Mouse (Mus musculus) embryonic facial prominence, embryonic 12.5 days (tissue): ENCODE data around the gene Fndc5. TPM values are rescaled to one million over a fixed set of nuclear protein-coding genes. Genes with fewer than 3 reads are reported as not detected.

Experiments used
- ATAC-seq: fragments of 200-750 bp; cut with Nextera tagmentation; 2 replicates; pipeline ENCODE4 v1.8.0; 2017; ENCODE audit not compliant: insufficient number of reproducible peaks, insufficient read depth, low FRiP score, low TSS enrichment
- H3K27ac ChIP-seq: fragments of 300-500 bp; sonication (generic); 2 replicates; pipeline ENCODE4 v1.5.1; 2016; ENCODE audit warnings: mild to moderate bottlenecking
- H3K27me3 ChIP-seq: fragments of 300-500 bp; sonication (generic); 2 replicates; pipeline ENCODE4 v1.6.1; 2016; ENCODE audit warnings: mild to moderate bottlenecking, moderate library complexity
- H3K36me3 ChIP-seq: fragments of 300-500 bp; sonication (generic); 2 replicates; pipeline ENCODE4 v1.6.1; 2016; ENCODE audit warnings: mild to moderate bottlenecking
- H3K4me1 ChIP-seq: fragments of 300-500 bp; sonication (generic); 2 replicates; pipeline ENCODE4 v1.6.1; 2016
- H3K4me2 ChIP-seq: fragments of 300-500 bp; sonication (generic); replicated peaks from 2 replicates; pipeline ENCODE4 v1.6.1; 2016; ENCODE audit warnings: mild to moderate bottlenecking, moderate library complexity
- H3K4me3 ChIP-seq: fragments of 300-500 bp; sonication (generic); 2 replicates; pipeline ENCODE4 v1.5.1; 2016; ENCODE audit warnings: mild to moderate bottlenecking
- H3K9ac ChIP-seq: fragments of 300-500 bp; sonication (generic); 2 replicates; pipeline ENCODE4 v1.6.1; 2016; ENCODE audit warnings: mild to moderate bottlenecking, moderate library complexity
- H3K9me3 ChIP-seq: fragments of 300-500 bp; sonication (generic); 2 replicates; pipeline ENCODE4 v1.6.1; 2016; ENCODE audit warnings: mild to moderate bottlenecking, moderate library complexity
- WGBS: fragments of 180-500 bp; shearing (Covaris S2); methylation state at CpG from one replicate; pipeline ENCODE4 v1.1.7; 2016; 5-methylcytosine and 5-hydroxymethylcytosine counted together
- polyA plus RNA-seq: library from polyadenylated mRNA; unstranded; fragments of >200 nt; fragmentation: Nextera tagmentation; extraction: Ambion mirVana; gene quantifications from 2 replicates; pipeline ENCODE4 v1.2.1, GENCODE M21; 2016

Gene Fndc5
- polyA plus RNA-seq = 9.6 and 9.9 TPM in 2 replicates

- ATAC-seq = no peak
- peaks cover 33% of the 10 kb centered on the region for H3K27me3 ChIP-seq
- peak within 1 kb of the TSS; percentile 46; the same call in 1 of the 2 replicates for H3K27ac ChIP-seq
- H3K4me1 ChIP-seq = peaks cover 20% of the 10 kb centered on the region
- H3K9ac ChIP-seq = peak within 1 kb of the TSS; percentile 73
- no peaks in the 10 kb centered on the region for H3K9me3 ChIP-seq
- no peaks in the 10 kb centered on the region for H3K36me3 ChIP-seq
- H3K4me2 ChIP-seq = peak within 1 kb of the TSS; percentile 90
- 1% methylated on average over 54 of the region's 80 CpGs for WGBS
- peak within 1 kb of the TSS; percentile 60 for H3K4me3 ChIP-seq
Observed at GRCm38 (mm10) chr4:129136579-129137391, at the start of gene Fndc5. TSS of gene Fndc5 (plus strand) at chr4:129136999.

- H3K27me3 ChIP-seq = no peaks in the 10 kb centered on the region
- ATAC-seq = no peak
- H3K4me2 ChIP-seq = no peak overlapping the region
- H3K9ac ChIP-seq = no peak overlapping the region
- no peak overlapping the region for H3K27ac ChIP-seq
- H3K4me1 ChIP-seq = no peaks in the 10 kb centered on the region
- WGBS = 53% methylated on average over 5 of the region's 5 CpGs
- H3K36me3 ChIP-seq = peaks cover 6% of the 10 kb centered on the region
- H3K9me3 ChIP-seq = no peaks in the 10 kb centered on the region
- H3K4me3 ChIP-seq = no peak overlapping the region
Observed at GRCm38 (mm10) chr4:129087850-129088249, 48.9 kb upstream of the Fndc5 start.

- H3K9ac ChIP-seq = no peak overlapping the region
- no peak overlapping the region for H3K4me3 ChIP-seq
- H3K4me2 ChIP-seq = no peak overlapping the region
- ATAC-seq = no peak
- WGBS = 31% methylated on average over 15 of the region's 15 CpGs
- H3K27me3 ChIP-seq = peaks cover 10% of the 10 kb centered on the region; the same call in 1 of the 2 replicates
- H3K27ac ChIP-seq = no peak overlapping the region
- no peaks in the 10 kb centered on the region for H3K36me3 ChIP-seq
- H3K9me3 ChIP-seq = no peaks in the 10 kb centered on the region
- H3K4me1 ChIP-seq = no peaks in the 10 kb centered on the region
Observed at GRCm38 (mm10) chr4:129095276-129095675, 41.5 kb upstream of the Fndc5 start.

GRCm38 (mm10) chr4:129097006-129097405 lies 39.8 kb upstream of the Fndc5 start:
- Histone ChIP-seq H3K4me2 (no peak overlapping the region), H3K9me3 (no peaks in the 10 kb centered on the region), H3K4me3 (no peak overlapping the region), H3K27ac (no peak overlapping the region), H3K36me3 (no peaks in the 10 kb centered on the region), H3K4me1 (no peaks in the 10 kb centered on the region), H3K9ac (no peak overlapping the region), H3K27me3 (peaks cover 10% of the 10 kb centered on the region; the same call in 1 of the 2 replicates)
- WGBS = 83% methylated on average over 7 of the region's 7 CpGs
- ATAC-seq = no peak

- no peak overlapping the region for H3K27ac ChIP-seq
- no peaks in the 10 kb centered on the region for H3K9me3 ChIP-seq
- ATAC-seq = no peak
- no peaks in the 10 kb centered on the region for H3K36me3 ChIP-seq
- H3K4me3 ChIP-seq = no peak overlapping the region
- WGBS = 78% methylated on average over 14 of the region's 14 CpGs
- H3K9ac ChIP-seq = no peak overlapping the region
- H3K4me1 ChIP-seq = peaks cover 16% of the 10 kb centered on the region
- peaks cover 42% of the 10 kb centered on the region for H3K27me3 ChIP-seq
- no peak overlapping the region for H3K4me2 ChIP-seq
Observed at GRCm38 (mm10) chr4:129102133-129102829, 34.5 kb upstream of the Fndc5 start.

- no peaks in the 10 kb centered on the region for H3K9me3 ChIP-seq
- H3K4me3 ChIP-seq = peak within 1 kb of the TSS; percentile 25
- H3K4me1 ChIP-seq = peaks cover 16% of the 10 kb centered on the region
- peaks cover 42% of the 10 kb centered on the region for H3K27me3 ChIP-seq
- peak within 1 kb of the TSS; percentile 51 for H3K4me2 ChIP-seq
- no peak for ATAC-seq
- peak within 1 kb of the TSS; percentile 34 for H3K9ac ChIP-seq
- no peak within 1 kb of the TSS for H3K27ac ChIP-seq
- H3K36me3 ChIP-seq = no peaks in the 10 kb centered on the region
- 3% methylated on average over 40 of the region's 40 CpGs for WGBS
Observed at GRCm38 (mm10) chr4:129105356-129105755, 31.4 kb upstream of the Fndc5 start, which contains the start of gene Tmem54. TSS of gene Tmem54 (plus strand) at chr4:129105548.

- peak overlapping the region; percentile 25; the same call in 1 of the 2 replicates for H3K4me3 ChIP-seq
Observed at GRCm38 (mm10) chr4:129106073-129106472, 30.7 kb upstream of the Fndc5 start.

GRCm38 (mm10) chr4:129107348-129107899 lies 29.4 kb upstream of the Fndc5 start:
- peaks cover 42% of the 10 kb centered on the region for H3K27me3 ChIP-seq
- no peak overlapping the region for H3K27ac ChIP-seq
- 65% methylated on average over 10 of the region's 10 CpGs for WGBS
- no peak for ATAC-seq
- no peak overlapping the region for H3K4me2 ChIP-seq
- no peak overlapping the region for H3K4me3 ChIP-seq
- no peaks in the 10 kb centered on the region for H3K36me3 ChIP-seq
- no peak overlapping the region for H3K9ac ChIP-seq
- peaks cover 19% of the 10 kb centered on the region for H3K4me1 ChIP-seq
- no peaks in the 10 kb centered on the region for H3K9me3 ChIP-seq

More at GRCm38 (mm10) chr4:129106073-129106472, 30.7 kb upstream of the Fndc5 start:
- Histone ChIP-seq H3K4me2 (peak overlapping the region; percentile 51), H3K27me3 (peaks cover 42% of the 10 kb centered on the region), H3K36me3 (no peaks in the 10 kb centered on the region), H3K4me1 (peaks cover 16% of the 10 kb centered on the region), H3K9me3 (no peaks in the 10 kb centered on the region), H3K27ac (no peak overlapping the region), H3K9ac (no peak overlapping the region)
- ATAC-seq = no peak
- WGBS = 20% methylated on average over 9 of the region's 9 CpGs

GRCm38 (mm10) chr4:129108624-129109023 lies 28.2 kb upstream of the Fndc5 start:
- H3K4me2 ChIP-seq = no peak overlapping the region
- 87% methylated on average over 7 of the region's 7 CpGs for WGBS

GRCm38 (mm10) chr4:129110804-129111203 lies 26.0 kb upstream of the Fndc5 start:
- Histone ChIP-seq H3K27ac (no peak overlapping the region), H3K4me2 (no peak overlapping the region), H3K4me1 (peaks cover 11% of the 10 kb centered on the region; the same call in 1 of the 2 replicates), H3K9ac (no peak overlapping the region), H3K36me3 (no peaks in the 10 kb centered on the region), H3K9me3 (no peaks in the 10 kb centered on the region), H3K27me3 (peaks cover 19% of the 10 kb centered on the region), H3K4me3 (no peak overlapping the region)
- WGBS = 89% methylated on average over 6 of the region's 6 CpGs
- no peak for ATAC-seq

More at GRCm38 (mm10) chr4:129108624-129109023, 28.2 kb upstream of the Fndc5 start:
- H3K9me3 ChIP-seq = no peaks in the 10 kb centered on the region
- no peak overlapping the region for H3K9ac ChIP-seq
- peaks cover 19% of the 10 kb centered on the region for H3K4me1 ChIP-seq
- no peak overlapping the region for H3K4me3 ChIP-seq
- ATAC-seq = no peak
- H3K27me3 ChIP-seq = peaks cover 36% of the 10 kb centered on the region
- no peaks in the 10 kb centered on the region for H3K36me3 ChIP-seq
- H3K27ac ChIP-seq = no peak overlapping the region

- peaks cover 18% of the 10 kb centered on the region for H3K27me3 ChIP-seq
- 62% methylated on average over 11 of the region's 11 CpGs for WGBS
- H3K9ac ChIP-seq = no peak overlapping the region
Observed at GRCm38 (mm10) chr4:129111350-129111749, 25.4 kb upstream of the Fndc5 start.

More at GRCm38 (mm10) chr4:129111350-129111749, 25.4 kb upstream of the Fndc5 start:
- Histone ChIP-seq H3K4me2 (no peak overlapping the region), H3K36me3 (no peaks in the 10 kb centered on the region), H3K9me3 (no peaks in the 10 kb centered on the region), H3K4me3 (no peak overlapping the region), H3K4me1 (peaks cover 7% of the 10 kb centered on the region; the same call in 1 of the 2 replicates), H3K27ac (no peak overlapping the region)
- ATAC-seq = no peak
